In genomic region chr11:108857678-108858338, GRCm38 (mm10) we compare ENCODE assay signal across 9 mouse cellular contexts.
DNase-seq lines count a peak whose midpoint lies in the region; ATAC-seq and TF ChIP-seq lines count a peak whose summit lies in the region.
"Had no signal": no experiment of that assay in that cellular context is flagged by ENCODE, and none has a peak within 500 bp of the region (broad histone marks: within the 10 kb centered on the region; RNA-seq: fewer than 3 reads in every experiment).

No protein-coding gene starts in this region.

- TF ChIP-seq CTCF in hindbrain, postnatal 0 days (IDR thresholded peaks at IDR 0.05; ENCODE audit: low read depth), result no peak
- TF ChIP-seq CTCF in liver, embryonic 14.5 days (IDR thresholded peaks at IDR 0.05; ENCODE audit: low read depth), result no peak

- no peak for TF ChIP-seq EP300 in liver, embryonic 14.5 days (IDR thresholded peaks at IDR 0.05; ENCODE audit: low read depth)

- H3K9ac ChIP-seq in hindbrain, postnatal 0 days (replicated peaks; ENCODE audit: low read length), result no peak overlapping the region
- no peak overlapping the region for H3K9ac ChIP-seq in liver, embryonic 14.5 days (replicated peaks)
- H3K9ac ChIP-seq: midbrain, embryonic 12.5 days had no signal

- H3K4me2 ChIP-seq in hindbrain, postnatal 0 days (ENCODE audit: low read depth, low read length), result no peak overlapping the region
- no peak overlapping the region for H3K4me2 ChIP-seq in liver, embryonic 14.5 days (ENCODE audit: low read depth)
- H3K4me2 ChIP-seq: midbrain, embryonic 12.5 days had no signal

- H3K4me1 ChIP-seq in hindbrain, postnatal 0 days (ENCODE audit: insufficient read depth, low read length), result peaks cover 9% of the 10 kb centered on the region
- peaks cover 0 to 8% of the 10 kb centered on the region in 2 experiments; a peak in 2 of 4 replicates for H3K4me1 ChIP-seq in liver, embryonic 14.5 days (replicated peaks; ENCODE audit: control insufficient read depth in 2 of 2, insufficient read depth in 2 of 2, low read length in 1 of 2)

- peak; percentile 10 for DNase-seq in cerebellum, adult 11-12 months
- DNase-seq in cerebellum, postnatal 14 days, result peak; percentile 38 to 43
- peak; percentile 67 for DNase-seq in hindbrain, postnatal 0 days (ENCODE audit: low spot score)
- peak; percentile 3 to 15 (median 9) for DNase-seq in liver, embryonic 14.5 days (ENCODE audit: low read depth in 3 of 3, low spot score in 3 of 3)
- DNase-seq in right cerebral cortex, postnatal 25 days, result peak; percentile 63
- no peak for DNase-seq in thymus, postnatal 25 days
- no peak for DNase-seq in spleen, postnatal 36 days (ENCODE audit: low spot score in 2 of 2)

- no peak overlapping the region for H3K4me3 ChIP-seq in hindbrain, postnatal 0 days (ENCODE audit: low read length)
- H3K4me3 ChIP-seq in liver, embryonic 14.5 days (ENCODE audit: insufficient read depth in 1 of 2, low read depth in 2 of 2, low read length in 2 of 2), result no peak overlapping the region
- H3K4me3 ChIP-seq: midbrain, embryonic 12.5 days had no signal

- H3K27me3 ChIP-seq in hindbrain, postnatal 0 days (ENCODE audit: insufficient read depth, low read length), result no peaks in the 10 kb centered on the region
- no peaks in the 10 kb centered on the region for H3K27me3 ChIP-seq in liver, embryonic 14.5 days (ENCODE audit: control insufficient read depth, insufficient read depth, low read length)
- H3K27me3 ChIP-seq: midbrain, embryonic 12.5 days had no signal

- WGBS in hindbrain, postnatal 0 days, result 29% methylated on average over 7 of the region's 7 CpGs
- 44% methylated on average over 7 of the region's 7 CpGs for WGBS in liver, embryonic 14.5 days (ENCODE audit: insufficient replicate concordance)

- no peaks in the 10 kb centered on the region for H3K9me3 ChIP-seq in hindbrain, postnatal 0 days (ENCODE audit: low read length)
- H3K9me3 ChIP-seq in liver, embryonic 14.5 days (ENCODE audit: control insufficient read depth, low read length), result no peaks in the 10 kb centered on the region
- H3K9me3 ChIP-seq: midbrain, embryonic 12.5 days had no signal

- ATAC-seq in cerebellum, adult (ENCODE audit: insufficient number of reproducible peaks, low FRiP score, low TSS enrichment), result no peak
- ATAC-seq in hindbrain, postnatal 0 days, result peak; percentile 51
- ATAC-seq in liver, embryonic 14.5 days (ENCODE audit: insufficient read depth), result peak; percentile 35; the same call in 1 of the 2 replicates

- peak overlapping the region; percentile 58 for H3K27ac ChIP-seq in hindbrain, postnatal 0 days
- no peak overlapping the region for H3K27ac ChIP-seq in liver, embryonic 14.5 days
- H3K27ac ChIP-seq: midbrain, embryonic 12.5 days had no signal

- no peaks in the 10 kb centered on the region for H3K36me3 ChIP-seq in hindbrain, postnatal 0 days (ENCODE audit: insufficient read depth, low read length)
- H3K36me3 ChIP-seq in liver, embryonic 14.5 days (replicated peaks; ENCODE audit: control insufficient read depth, insufficient read depth, low read depth), result no peaks in the 10 kb centered on the region
- H3K36me3 ChIP-seq: midbrain, embryonic 12.5 days had no signal

Comparison
In these comparisons a context has a peak if more than half of its experiments do, and no peak if none do; other contexts are left out.
1. DNase-seq: peak in cerebellum, adult 11-12 months (single experiment), cerebellum, postnatal 14 days (2 of 2), hindbrain, postnatal 0 days (single experiment), liver, embryonic 14.5 days (3 of 3) and right cerebral cortex, postnatal 25 days (single experiment); none in thymus, postnatal 25 days (single experiment) and spleen, postnatal 36 days (0 of 2).